Mouse (Mus musculus) gastrocnemius, postnatal 14 days (tissue): ENCODE measurements around the gene Elmo1. TPM values are rescaled to one million over a fixed set of nuclear protein-coding genes. Genes with fewer than 3 reads are reported as not detected.
A peak's percentile ranks its signal among the peaks of the same experiment; 100 is the strongest.

Experiments
- DNase-seq: peaks from one replicate; pipeline ENCODE4 v3.0.0; 2021; ENCODE audit warnings: mixed read lengths
- intact Hi-C: fragments of 180-260 bp; cut with DNase I; formaldehyde crosslinking; loops from one replicate; pipeline ENCODE4 v1.15.1; 2025; ENCODE audit warnings: low total_unique reads
- long read RNA-seq, 2 experiments: library from polyadenylated mRNA; stranded (forward); transcript quantifications; one replicate each; pipeline ENCODE4 v2.0.0; 2021
- total RNA-seq, 2 experiments: library from RNA; stranded (reverse); gene quantifications; 2 replicates each; pipeline ENCODE4 v1.2.3; 2021

Elmo1 gene
- 10 to 100 TPM; 11.4 to 12.3 TPM for total RNA-seq
- long read RNA-seq, experiment 1, full-length matches to known transcripts, result 7 of 13 reads
- long read RNA-seq, experiment 1, partial matches to known transcripts, result 3 of 13 reads
- long read RNA-seq, experiment 1, other reads (novel, unspliced or antisense), result 3 of 13 reads
- long read RNA-seq, experiment 2, full-length matches to known transcripts, result 7 of 14 reads
- long read RNA-seq, experiment 2, partial matches to known transcripts, result 3 of 14 reads
- long read RNA-seq, experiment 2, other reads (novel, unspliced or antisense), result 4 of 14 reads

GRCm38 (mm10) chr13:20090133-20090710, at the start of gene Elmo1:
Elmo1 (plus strand) TSS chr13:20090596.
- DNase-seq, result peak; percentile 77
- intact Hi-C loops, result no loop called here

GRCm38 (mm10) chr13:20041169-20041830, 49.1 kb upstream of the Elmo1 start:
- intact Hi-C loops, result no loop called here
- DNase-seq, result no peak

DNA sequence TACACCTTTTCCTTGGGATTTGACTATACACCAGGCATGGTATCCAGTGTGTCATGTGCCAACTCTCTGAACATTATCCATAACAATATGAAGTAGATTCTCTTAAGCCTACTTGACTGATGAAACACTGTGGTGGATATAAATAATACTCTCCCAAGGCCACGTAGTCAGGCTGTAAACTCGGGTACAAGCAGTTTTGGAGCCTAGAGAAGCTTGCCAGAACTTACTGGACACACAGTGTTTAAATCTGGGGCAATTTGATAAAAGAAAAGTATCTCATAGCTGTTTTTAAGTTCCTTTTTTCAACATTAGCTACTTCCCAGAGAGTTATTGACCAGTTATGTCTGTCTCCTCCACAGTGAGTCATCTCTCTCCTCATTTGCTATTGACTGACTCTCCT, 47.5 kb upstream of the Elmo1 start:
- DNase-seq, result no peak
- intact Hi-C loops, result no loop called here

DNA sequence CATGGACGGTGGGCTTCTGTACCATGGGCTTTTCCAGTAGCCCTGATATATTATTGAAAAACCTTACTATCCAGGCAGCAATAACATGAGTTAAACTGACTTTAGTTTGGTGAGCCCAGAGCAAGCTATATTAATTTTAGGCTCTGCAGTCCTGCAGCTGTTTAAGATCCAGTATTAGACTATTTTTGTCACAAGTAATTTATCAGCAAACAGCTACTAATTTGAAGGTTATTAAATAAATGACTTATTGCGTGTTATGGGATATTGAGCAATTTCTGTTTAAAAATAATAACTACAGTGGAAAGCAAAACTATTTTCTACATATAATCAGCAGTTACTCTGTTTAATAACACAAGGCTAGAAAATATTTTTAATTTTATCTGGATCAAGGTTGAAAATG, 45.0 kb upstream of the Elmo1 start:
- intact Hi-C loops, result no loop called here

GRCm38 (mm10) chr13:20045836-20046235, 44.6 kb upstream of the Elmo1 start:
- DNase-seq, result no peak
- intact Hi-C loops, result no loop called here

More for the DNA sequence above, 45.0 kb upstream of the Elmo1 start:
- no peak for DNase-seq

GRCm38 (mm10) chr13:20046406-20046805, 44.0 kb upstream of the Elmo1 start:
- intact Hi-C loops, result no loop called here
- no peak for DNase-seq

- intact Hi-C loops, result no loop called here
- DNase-seq, result no peak
Observed at GRCm38 (mm10) chr13:20047926-20048836, 42.2 kb upstream of the Elmo1 start.

DNA sequence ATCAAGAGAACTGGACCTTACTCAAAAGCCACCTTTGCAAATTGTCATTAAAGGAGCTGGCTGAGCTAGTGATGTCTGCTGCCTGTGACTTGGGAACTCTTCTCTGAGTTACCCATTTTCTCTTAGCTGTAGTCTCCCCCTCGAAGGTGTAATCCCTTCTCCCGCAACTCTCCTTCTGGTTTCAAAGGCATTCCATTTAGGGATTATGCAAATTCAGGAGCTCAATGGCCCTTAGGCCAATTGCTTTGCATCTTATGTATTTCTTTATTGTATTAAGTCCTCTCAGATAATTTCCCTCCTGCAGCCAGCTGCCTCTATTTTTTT, 41.6 kb upstream of the Elmo1 start:
- intact Hi-C loops, result no loop called here
- DNase-seq, result no peak

DNA sequence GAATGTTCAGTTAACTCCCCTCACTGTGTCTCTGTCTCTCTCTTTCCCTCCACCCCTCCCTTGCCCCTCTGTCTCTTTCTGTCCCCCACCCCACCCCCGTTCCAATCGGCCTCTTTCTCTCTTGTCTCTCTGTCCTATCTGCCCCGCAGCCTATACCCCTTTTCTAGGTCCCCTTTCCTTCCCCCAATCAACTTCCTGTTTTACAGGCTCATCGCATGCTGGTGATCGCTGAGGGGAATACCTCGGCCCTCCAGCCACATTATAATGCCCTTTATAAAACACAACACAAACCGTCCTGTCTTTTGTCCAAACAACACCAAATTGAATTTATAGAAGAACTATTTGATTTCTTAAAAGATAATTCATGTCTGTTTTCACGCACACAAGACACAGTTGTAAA, 40.7 kb upstream of the Elmo1 start:
- DNase-seq, result no peak
- intact Hi-C loops, result no loop called here

DNA sequence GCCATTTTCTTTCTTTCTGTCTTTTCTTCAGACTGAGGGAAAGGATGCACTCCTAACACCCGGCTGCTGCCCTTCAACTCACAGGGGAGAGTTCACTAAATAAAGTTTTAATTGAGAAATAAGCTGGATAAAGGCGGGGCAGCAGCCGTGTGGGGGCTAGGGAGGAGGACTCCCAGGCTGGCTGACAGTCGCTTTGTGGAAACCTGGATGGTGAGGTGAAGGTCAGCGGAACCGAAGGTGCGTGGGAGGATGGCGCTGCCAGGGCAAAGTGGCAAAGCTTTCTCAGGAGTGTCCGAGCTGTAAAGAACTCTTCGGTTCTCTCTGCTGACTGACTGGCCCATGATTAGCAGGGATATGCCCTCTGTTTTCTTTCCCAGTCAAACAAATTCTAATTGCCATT, 40.2 kb upstream of the Elmo1 start:
- intact Hi-C loops, result no loop called here
- DNase-seq, result no peak

GRCm38 (mm10) chr13:20057926-20058325, 32.5 kb upstream of the Elmo1 start:
- DNase-seq, result no peak
- intact Hi-C loops, result no loop called here

DNA sequence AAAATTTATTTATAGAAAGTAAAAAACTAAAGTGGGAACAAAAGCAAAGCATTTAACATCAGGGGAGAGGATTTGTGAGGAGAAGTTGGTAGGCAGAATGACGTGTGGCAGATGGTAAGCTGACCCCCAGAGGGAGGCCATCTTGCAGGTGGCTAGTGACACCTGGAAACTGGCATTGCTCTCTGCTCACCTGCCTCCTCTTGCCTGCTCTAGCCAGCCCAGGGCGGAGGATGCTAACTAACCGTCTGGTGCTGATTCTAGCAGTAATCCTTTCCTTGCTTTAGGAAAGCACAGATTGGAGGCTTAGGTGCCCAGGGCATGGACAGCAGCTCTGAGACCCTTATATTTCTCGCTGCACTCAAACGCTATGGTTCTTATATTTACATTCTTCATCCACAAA, 29.4 kb upstream of the Elmo1 start:
- DNase-seq, result no peak
- intact Hi-C loops, result no loop called here

DNA sequence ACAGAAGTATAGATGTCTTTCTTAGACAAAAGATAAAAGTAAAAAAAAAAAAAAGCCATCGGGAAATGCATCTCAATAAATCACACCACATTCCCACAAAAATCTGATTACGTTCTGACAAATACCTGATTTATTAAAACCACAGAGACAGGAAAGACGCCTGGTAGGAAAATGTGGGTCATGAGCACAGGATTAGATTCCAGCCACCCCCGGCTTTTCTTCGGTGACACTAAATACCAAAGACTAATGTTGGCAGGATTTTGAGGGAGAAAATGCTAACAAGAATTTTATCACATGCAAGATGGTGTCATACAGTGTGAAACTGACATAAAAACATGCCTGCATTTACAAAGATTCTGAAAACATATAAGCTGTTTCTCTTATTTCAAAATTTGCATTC, 27.1 kb upstream of the Elmo1 start:
- intact Hi-C loops, result no loop called here
- DNase-seq, result no peak

GRCm38 (mm10) chr13:20072043-20072442, 18.4 kb upstream of the Elmo1 start:
- no peak for DNase-seq
- intact Hi-C loops, result no loop called here

DNA sequence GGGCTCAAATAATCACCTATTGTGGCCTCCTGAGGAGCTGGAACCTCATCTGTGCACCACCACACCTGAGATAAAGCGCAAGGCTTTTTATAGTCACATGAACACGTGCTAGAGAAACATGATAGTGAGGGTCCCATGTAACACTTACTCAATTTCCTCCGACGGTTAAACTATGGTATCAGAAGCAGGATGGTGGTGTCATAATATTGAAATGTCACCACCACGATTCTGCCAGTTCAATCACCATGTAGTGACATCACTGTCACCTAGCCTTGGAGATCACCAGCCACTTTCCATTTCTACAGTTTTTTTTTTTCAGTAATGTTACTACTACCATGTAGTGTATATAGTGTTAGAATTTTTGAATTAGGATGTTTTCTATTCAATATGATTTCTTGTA, 17.4 kb upstream of the Elmo1 start:
- intact Hi-C loops, result no loop called here
- DNase-seq, result no peak

DNA sequence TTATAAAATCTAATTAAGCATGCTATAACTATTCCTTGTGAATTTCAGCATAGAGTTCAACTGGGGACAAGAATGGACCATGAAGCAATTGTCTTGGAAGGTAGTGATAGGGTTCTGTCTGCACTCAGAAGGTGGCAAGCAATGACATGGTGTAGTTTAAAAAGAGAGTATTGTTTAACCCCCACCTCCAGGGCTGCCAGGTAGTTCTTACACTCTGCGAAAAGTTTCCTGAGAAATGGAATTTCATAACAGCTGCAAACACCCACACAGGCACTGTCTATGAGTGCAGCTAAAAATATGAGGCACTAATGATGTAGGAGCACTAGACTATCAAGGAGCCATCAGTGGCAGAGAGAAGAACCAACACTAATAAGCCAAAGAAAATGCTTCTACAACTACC, 13.9 kb upstream of the Elmo1 start:
- no peak for DNase-seq
- intact Hi-C loops, result no loop called here

DNA sequence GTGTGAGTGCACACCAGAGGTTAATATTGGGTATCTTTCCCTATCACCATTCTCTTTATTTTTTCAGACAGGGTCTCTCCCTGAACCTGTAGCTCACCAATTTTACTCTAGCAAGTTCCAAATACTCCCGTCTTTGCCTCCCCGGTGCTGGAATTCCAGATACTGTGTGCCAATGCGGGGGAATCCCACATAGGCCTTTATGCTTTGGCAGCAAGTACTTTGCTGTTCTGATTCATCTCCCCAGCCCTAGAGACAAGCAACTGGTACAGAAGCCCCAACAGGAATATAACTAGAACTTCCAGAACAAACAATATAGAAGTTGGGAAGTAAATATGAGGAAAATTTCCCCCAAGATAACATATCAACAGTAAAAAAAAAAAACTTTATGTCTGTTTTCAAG, 13.2 kb upstream of the Elmo1 start:
- DNase-seq, result no peak
- intact Hi-C loops, result no loop called here

GRCm38 (mm10) chr13:20090711-20091603, 561 bp downstream of the Elmo1 start:
- intact Hi-C loops, result no loop called here
- DNase-seq, result peak; percentile 54

GRCm38 (mm10) chr13:20091604-20091926, 1.2 kb downstream of the Elmo1 start:
- no peak for DNase-seq
- intact Hi-C loops, result no loop called here
